Mouse (Mus musculus) liver, adult 2 months (tissue): Measurements from ENCODE around the gene Ubp1.

Source experiments
- CTCF ChIP-seq: fragments of 200-500 bp; IDR thresholded peaks from 2 replicates; pipeline ENCODE4 v1.5.1; 2011; ENCODE audit warnings: low read depth, low read length, control low read depth
- POLR2A ChIP-seq: fragments of 200-500 bp; IDR thresholded peaks from 2 replicates; pipeline ENCODE4 v1.6.1; 2011; ENCODE audit warnings: low read length, control low read depth; ENCODE audit not compliant: insufficient read depth; ENCODE audit errors: extremely low read depth

- TF ChIP-seq CTCF (no peak), POLR2A (no peak)
These were observed 8.5 kb downstream of the Ubp1 start for GRCm38 (mm10) chr9:113939063-113939850.
